Mouse (Mus musculus): ENCODE measurements around the gene Cers2. TPM values are rescaled to one million over a fixed set of nuclear protein-coding genes. Genes with fewer than 3 reads are reported as not detected.

Gene Cers2
- total and polyA plus RNA-seq, 3 experiments = 70.6 to 105 (median 89.8) TPM

GRCm38 (mm10) chr3:95315094-95315843 lies 678 bp downstream of the Cers2 start (continued):
- TF ChIP-seq KAT2A (IDR thresholded peaks at IDR 0.05; ENCODE audit: insufficient replicate concordance, low read length) (0 out of 2 replicates have a peak, but pooled peaks have one; percentile 17), POLR2AphosphoS2 (IDR thresholded peaks at IDR 0.05; ENCODE audit: low read depth, low read length) (no peak), RAD21 (IDR thresholded peaks at IDR 0.05; ENCODE audit: low read depth, low read length) (no peak; the same call in 1 of the 2 replicates), ZKSCAN1 (IDR thresholded peaks at IDR 0.05; ENCODE audit: borderline replicate concordance, low read depth, low read length) (no peak), MAX (IDR thresholded peaks at IDR 0.05; ENCODE audit: low read length) (no peak), ZMIZ1 (IDR thresholded peaks at IDR 0.05; ENCODE audit: low read depth, low read length) (peak; percentile 42; the same call in 1 of the 2 replicates), ETS1 (conservative IDR thresholded peaks at IDR 0.05; ENCODE audit: low read depth, low read length) (no peak; the same call in 1 of the 2 replicates), E2F4 (IDR thresholded peaks at IDR 0.05; ENCODE audit: insufficient replicate concordance, low read depth, low read length) (no peak), MAZ (IDR thresholded peaks at IDR 0.05; ENCODE audit: low read depth, low read length) (peak; percentile 55; the same call in 1 of the 2 replicates)

DNA sequence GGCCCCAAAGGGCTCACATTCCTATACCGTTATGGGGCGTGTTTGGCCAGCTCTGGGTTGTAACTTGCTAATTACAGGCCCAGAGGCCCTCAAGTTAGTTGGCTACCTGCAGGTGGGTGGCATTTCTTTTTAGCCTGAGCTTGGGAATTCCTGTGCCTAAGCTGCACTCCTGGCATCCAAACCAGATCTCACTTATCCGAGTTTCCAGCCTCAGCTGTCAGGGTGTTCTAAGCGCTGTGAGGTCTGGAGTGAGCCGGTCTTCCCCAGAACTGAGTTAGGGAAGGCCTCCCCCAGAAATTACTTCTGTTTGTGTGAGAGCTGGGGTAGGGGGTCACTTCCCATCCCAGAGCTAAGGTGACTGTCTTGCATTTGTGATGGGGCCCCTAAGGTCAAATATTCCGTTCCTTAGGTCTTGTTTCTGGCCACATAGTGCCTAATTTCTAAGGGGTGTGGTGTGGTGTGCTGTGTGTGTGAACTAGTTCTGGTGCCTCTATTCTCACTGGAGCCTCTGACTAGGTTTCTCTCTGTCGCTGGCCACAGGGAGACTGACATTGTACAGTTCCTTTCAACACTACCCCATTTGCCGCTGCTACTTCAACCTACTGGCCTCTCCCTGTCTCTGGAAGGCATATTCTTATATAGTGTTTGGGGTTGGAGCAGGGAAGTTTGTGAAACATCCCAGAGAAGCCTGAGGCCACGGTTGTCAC lies 1.4 kb downstream of the Cers2 start:
- peaks cover 24 to 55% of the 10 kb centered on the region in 2 experiments for H3K4me1 ChIP-seq (ENCODE audit: control insufficient read depth in 1 of 2, insufficient read depth in 2 of 2)
- peak overlapping the region; percentile 34 for H3K27ac ChIP-seq (ENCODE audit: insufficient read depth, low read depth)
- in situ Hi-C loops (cut with MboI; ENCODE audit: low pct_ligation_motif_present, low pct_unique_long_range_greater_than_20kb, low sequenced_read_pairs) = loop anchor here (5.0 kb wide), 1 partner anchor 36 kb away; no protein-coding TSS in a partner anchor
- H3K79me2 ChIP-seq (replicated peaks; ENCODE audit: control insufficient read depth, extremely low read depth, insufficient read depth, poor library complexity, severe bottlenecking) = peaks cover 46% of the 10 kb centered on the region
- no peaks in the 10 kb centered on the region for H3K9me3 ChIP-seq (replicated peaks; ENCODE audit: low read length)
- H3K9ac ChIP-seq (ENCODE audit: insufficient read depth, low read depth) = peak overlapping the region; percentile 97
- TF ChIP-seq MAZ (IDR thresholded peaks at IDR 0.05; ENCODE audit: low read depth, low read length) = no peak
- TF ChIP-seq SIN3A (IDR thresholded peaks at IDR 0.05; ENCODE audit: low read length) = no peak
- no peak for TF ChIP-seq E2F4 (IDR thresholded peaks at IDR 0.05; ENCODE audit: insufficient replicate concordance, low read depth, low read length)
- no peak for TF ChIP-seq POLR2A (IDR thresholded peaks at IDR 0.05; ENCODE audit: low read depth, low read length)
- TF ChIP-seq ZC3H11A (IDR thresholded peaks at IDR 0.05; ENCODE audit: low read depth, low read length) = no peak
- no peak for TF ChIP-seq NRF1 (IDR thresholded peaks at IDR 0.05; ENCODE audit: low read depth, low read length)
- no peak for TF ChIP-seq BHLHE40 (IDR thresholded peaks at IDR 0.05; ENCODE audit: low read depth, low read length)
- TF ChIP-seq CHD2 (IDR thresholded peaks at IDR 0.05; ENCODE audit: low read length) = no peak
- TF ChIP-seq MYC (IDR thresholded peaks at IDR 0.05; ENCODE audit: low read depth, low read length) = no peak
- no peak for TF ChIP-seq POLR2AphosphoS2 (IDR thresholded peaks at IDR 0.05; ENCODE audit: low read depth, low read length)
- no peak for TF ChIP-seq EP300 (IDR thresholded peaks at IDR 0.05; ENCODE audit: low read length)
- no peak for TF ChIP-seq PAX5 (IDR thresholded peaks at IDR 0.05; ENCODE audit: low read length)
- no peak for TF ChIP-seq RAD21 (IDR thresholded peaks at IDR 0.05; ENCODE audit: low read depth, low read length)
- TF ChIP-seq CTCF (conservative IDR thresholded peaks at IDR 0.05 in 1 of 2, IDR thresholded peaks at IDR 0.05 in 1 of 2; ENCODE audit: low read depth in 2 of 2, low read length in 2 of 2) = no peak
- no peak for TF ChIP-seq IRF4 (IDR thresholded peaks at IDR 0.05; ENCODE audit: low read depth, low read length)
- TF ChIP-seq GABPA (IDR thresholded peaks at IDR 0.05; ENCODE audit: insufficient replicate concordance, low read depth, low read length) = no peak
- no peak for TF ChIP-seq NELFE (IDR thresholded peaks at IDR 0.05; ENCODE audit: low read depth, low read length)
- no peak for TF ChIP-seq USF1 (IDR thresholded peaks at IDR 0.05; ENCODE audit: low read depth, low read length)
- no peak for TF ChIP-seq TCF12 (IDR thresholded peaks at IDR 0.05; ENCODE audit: low read depth, low read length)
- peaks cover 17 to 33% of the 10 kb centered on the region in 2 experiments for H3K36me3 ChIP-seq (replicated peaks in 1 of 2; ENCODE audit: control insufficient read depth in 1 of 2, insufficient read depth in 1 of 2, low read length in 1 of 2)
- no peaks in the 10 kb centered on the region for H3K27me3 ChIP-seq (replicated peaks)
- peak overlapping the region; percentile 100 for H3K4me2 ChIP-seq (ENCODE audit: insufficient read depth, low read depth, poor library complexity, severe bottlenecking)
- peak overlapping the region; percentile 79 to 85 (median 83) for H3K4me3 ChIP-seq (replicated peaks in 1 of 3; ENCODE audit: low read depth in 2 of 3, low read length in 2 of 3, poor library complexity in 1 of 3)
- DNase-seq (ENCODE audit: extremely low read depth) = no peak
- dilution Hi-C loops (cut with MboI; ENCODE audit: extremely low pct_ligation_motif_present, extremely low pct_unique_long_range_greater_than_20kb, low sequenced_read_pairs) = no loop called here
